Mouse (Mus musculus) gastrocnemius, adult 8-10 months (tissue): ENCODE data around the gene Oard1. TPM values are rescaled to one million over a fixed set of nuclear protein-coding genes. Genes with fewer than 3 reads are reported as not detected.

Experiments
- total RNA-seq, 4 experiments: library from RNA; stranded (reverse); gene quantifications; 2 replicates each; pipeline ENCODE4 v1.2.4; 2022

The Oard1 gene
- total RNA-seq, 4 experiments from 2014 or later, result 12.4 to 18.1 (median 16.4) TPM

Other genes starting within 250 kb of the Oard1 start
- gene A530064D06Rik, start 242.7 kb upstream of the Oard1 start, total RNA-seq, result not detected
- gene Trem1, start 177.2 kb upstream of the Oard1 start, total RNA-seq, result not detected
- not detected for gene Trem3, start 162.2 kb upstream of the Oard1 start, total RNA-seq
- not detected for gene Treml4, start 145.7 kb upstream of the Oard1 start, total RNA-seq
- under 1 TPM in 2 of 4 experiments, not detected in 2; 0.15 to 0.40 TPM for gene Treml2, start 110.5 kb upstream of the Oard1 start, total RNA-seq
- not detected for gene B430306N03Rik, start 93.9 kb upstream of the Oard1 start, total RNA-seq
- under 1 TPM in 3 of 4 experiments, not detected in 1; 0.80 to 0.97 (median 0.97) TPM for gene Trem2, start 63.6 kb upstream of the Oard1 start, total RNA-seq
- not detected for gene Treml1, start 50.1 kb upstream of the Oard1 start, total RNA-seq
- 1 to 10 TPM; 2.8 to 6.3 (median 5.6) TPM for gene Nfya, start 108 bp upstream of the Oard1 start, total RNA-seq
- gene Apobec2, start 22.9 kb downstream of the Oard1 start, total RNA-seq, result 100 to 1,000 TPM; 445 to 531 (median 476) TPM
- not detected for gene Tspo2, start 41.5 kb downstream of the Oard1 start, total RNA-seq
- gene Unc5cl, start 44.9 kb downstream of the Oard1 start, total RNA-seq, result not detected